Mouse (Mus musculus) activated CD4-positive, CD25-positive, alpha-beta regulatory T cell (primary cell): Measurements from ENCODE around the gene Gm382. TPM values are rescaled to one million over a fixed set of nuclear protein-coding genes. Genes with fewer than 3 reads are reported as not detected.

ENCODE experiments used
- polyA plus RNA-seq, 2 experiments: library from polyadenylated mRNA; unstranded; fragments of 100-300 nt; shearing (Covaris generic); gene quantifications; one replicate each; pipeline ENCODE4 v1.2.1; 2017

Gm382 gene
- polyA plus RNA-seq, result not detected

DNA sequence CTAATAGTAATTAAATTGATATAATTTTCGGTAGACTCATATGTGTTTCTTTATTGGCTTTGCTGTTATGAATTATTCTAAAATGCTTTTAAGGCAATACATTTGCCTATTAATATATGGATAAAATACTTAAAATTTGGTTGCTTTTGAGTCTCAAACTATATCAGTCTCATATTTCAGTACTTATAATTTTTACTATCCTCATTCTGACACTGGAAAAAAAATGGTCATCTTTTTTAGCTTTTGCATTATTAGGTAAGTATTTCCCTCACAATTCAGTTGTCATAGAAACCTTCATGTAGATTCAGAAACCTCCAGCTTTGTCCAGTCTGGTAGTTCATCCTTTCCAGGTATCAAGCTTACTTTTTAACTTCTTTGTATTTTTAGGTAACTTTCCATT is at the start of gene Gm382:
TSS of gene Gm382 (plus strand) at position 301 of the 400 bp plus-strand sequence.

Other genes with a start within 250 kb of the Gm382 start
- not detected for gene 4932411N23Rik, start 224.1 kb upstream of the Gm382 start, polyA plus RNA-seq